Mouse (Mus musculus): ENCODE measurements around the gene Tcf7. TPM values are rescaled to one million over a fixed set of nuclear protein-coding genes. Genes with fewer than 3 reads are reported as not detected.

Gene Tcf7
- total and polyA plus RNA-seq, 3 experiments: 0.73 to 3.1 (median 0.96) TPM

GRCm38 (mm10) chr11:52273942-52274330 lies 8.9 kb downstream of the Tcf7 start:
- no peak overlapping the region for H3K4me3 ChIP-seq
- H3K27ac ChIP-seq: no peak overlapping the region
- intact Hi-C loops (cut with DNase I): no loop called here
- H3K79me2 ChIP-seq (replicated peaks; ENCODE audit: control insufficient read depth, insufficient read depth, low read length): no peaks in the 10 kb centered on the region
- no peaks in the 10 kb centered on the region for H3K27me3 ChIP-seq (ENCODE audit: control insufficient read depth, insufficient read depth, low read length)
- TF ChIP-seq EP300 (IDR thresholded peaks at IDR 0.05; ENCODE audit: insufficient read depth, low read depth, low read length): no peak
- no peak for TF ChIP-seq POLR2A (IDR thresholded peaks at IDR 0.05; ENCODE audit: insufficient read depth, low read depth, low read length)
- TF ChIP-seq CTCF (IDR thresholded peaks at IDR 0.05): no peak
- WGBS: 92% methylated on average over 4 of the region's 4 CpGs
- H3K9ac ChIP-seq (ENCODE audit: low read depth, low read length): no peak overlapping the region
- peaks cover 6% of the 10 kb centered on the region for H3K4me1 ChIP-seq (ENCODE audit: control insufficient read depth, insufficient read depth, low read length)
- no peaks in the 10 kb centered on the region for H3K36me3 ChIP-seq (ENCODE audit: control insufficient read depth, insufficient read depth, low read length)
- no peak for DNase-seq

GRCm38 (mm10) chr11:52273183-52273941 lies 9.5 kb downstream of the Tcf7 start:
- Histone ChIP-seq H3K9ac (ENCODE audit: low read depth, low read length) (no peak overlapping the region), H3K36me3 (ENCODE audit: control insufficient read depth, insufficient read depth, low read length) (no peaks in the 10 kb centered on the region), H3K4me3 (no peak overlapping the region), H3K27ac (no peak overlapping the region), H3K4me1 (ENCODE audit: control insufficient read depth, insufficient read depth, low read length) (peaks cover 8% of the 10 kb centered on the region), H3K27me3 (ENCODE audit: control insufficient read depth, insufficient read depth, low read length) (no peaks in the 10 kb centered on the region), H3K79me2 (replicated peaks; ENCODE audit: control insufficient read depth, insufficient read depth, low read length) (no peaks in the 10 kb centered on the region)
- TF ChIP-seq EP300 (IDR thresholded peaks at IDR 0.05; ENCODE audit: insufficient read depth, low read depth, low read length): no peak
- TF ChIP-seq POLR2A (IDR thresholded peaks at IDR 0.05; ENCODE audit: insufficient read depth, low read depth, low read length): no peak
- no peak for TF ChIP-seq CTCF (IDR thresholded peaks at IDR 0.05)
- WGBS: 53% methylated on average over 11 of the region's 11 CpGs
- DNase-seq: peak; percentile 38 to 45
- intact Hi-C loops (cut with DNase I): no loop called here

- Histone ChIP-seq H3K79me2 (replicated peaks; ENCODE audit: control insufficient read depth, insufficient read depth, low read length) (no peaks in the 10 kb centered on the region), H3K4me1 (ENCODE audit: control insufficient read depth, insufficient read depth, low read length) (peaks cover 8% of the 10 kb centered on the region), H3K4me3 (no peak overlapping the region), H3K9ac (ENCODE audit: low read depth, low read length) (no peak overlapping the region), H3K36me3 (ENCODE audit: control insufficient read depth, insufficient read depth, low read length) (no peaks in the 10 kb centered on the region), H3K27ac (no peak overlapping the region), H3K27me3 (ENCODE audit: control insufficient read depth, insufficient read depth, low read length) (no peaks in the 10 kb centered on the region)
- WGBS: 68% methylated on average over 6 of the region's 6 CpGs
- TF ChIP-seq EP300 (IDR thresholded peaks at IDR 0.05; ENCODE audit: insufficient read depth, low read depth, low read length) (no peak), POLR2A (IDR thresholded peaks at IDR 0.05; ENCODE audit: insufficient read depth, low read depth, low read length) (no peak), CTCF (IDR thresholded peaks at IDR 0.05) (no peak)
- intact Hi-C loops (cut with DNase I): no loop called here
- no peak for DNase-seq
Measured at GRCm38 (mm10) chr11:52272619-52273018, 10.2 kb downstream of the Tcf7 start.

GRCm38 (mm10) chr11:52271765-52272495 lies 10.9 kb downstream of the Tcf7 start:
- TF ChIP-seq EP300 (IDR thresholded peaks at IDR 0.05; ENCODE audit: insufficient read depth, low read depth, low read length) (no peak), POLR2A (IDR thresholded peaks at IDR 0.05; ENCODE audit: insufficient read depth, low read depth, low read length) (no peak), CTCF (IDR thresholded peaks at IDR 0.05) (no peak)
- Histone ChIP-seq H3K4me1 (ENCODE audit: control insufficient read depth, insufficient read depth, low read length) (peaks cover 8% of the 10 kb centered on the region), H3K36me3 (ENCODE audit: control insufficient read depth, insufficient read depth, low read length) (no peaks in the 10 kb centered on the region), H3K27ac (no peak overlapping the region), H3K9ac (ENCODE audit: low read depth, low read length) (no peak overlapping the region), H3K79me2 (replicated peaks; ENCODE audit: control insufficient read depth, insufficient read depth, low read length) (no peaks in the 10 kb centered on the region), H3K27me3 (ENCODE audit: control insufficient read depth, insufficient read depth, low read length) (no peaks in the 10 kb centered on the region), H3K4me3 (no peak overlapping the region)
- WGBS: 96% methylated on average over 8 of the region's 8 CpGs
- DNase-seq: no peak
- intact Hi-C loops (cut with DNase I): no loop called here

DNA sequence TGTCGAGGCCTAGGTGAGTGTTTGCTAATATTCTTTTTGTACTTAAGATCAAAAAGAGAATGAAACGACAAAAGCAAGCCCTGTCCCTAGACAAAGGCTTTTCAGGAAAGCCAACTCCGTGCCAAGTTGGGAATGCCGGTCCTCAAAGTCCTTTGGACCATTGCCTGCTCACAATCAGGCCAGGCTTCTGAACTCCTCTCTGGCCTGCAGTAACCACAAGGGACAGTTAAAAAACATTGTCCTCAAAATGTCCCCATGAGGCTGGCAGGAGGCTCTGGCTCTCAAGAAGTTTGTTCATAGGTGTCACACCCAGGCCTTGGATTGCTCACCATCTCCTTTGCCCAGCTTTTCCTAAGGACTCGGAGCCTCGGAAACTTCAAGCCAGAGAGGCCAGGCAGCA lies 13.0 kb downstream of the Tcf7 start:
- TF ChIP-seq EP300 (IDR thresholded peaks at IDR 0.05; ENCODE audit: insufficient read depth, low read depth, low read length) (no peak), CTCF (IDR thresholded peaks at IDR 0.05) (no peak), POLR2A (IDR thresholded peaks at IDR 0.05; ENCODE audit: insufficient read depth, low read depth, low read length) (no peak)
- no peak overlapping the region for H3K4me3 ChIP-seq
- no peaks in the 10 kb centered on the region for H3K79me2 ChIP-seq (replicated peaks; ENCODE audit: control insufficient read depth, insufficient read depth, low read length)
- H3K4me1 ChIP-seq (ENCODE audit: control insufficient read depth, insufficient read depth, low read length): peaks cover 8% of the 10 kb centered on the region
- H3K27ac ChIP-seq: no peak overlapping the region
- H3K27me3 ChIP-seq (ENCODE audit: control insufficient read depth, insufficient read depth, low read length): no peaks in the 10 kb centered on the region
- no peaks in the 10 kb centered on the region for H3K36me3 ChIP-seq (ENCODE audit: control insufficient read depth, insufficient read depth, low read length)
- intact Hi-C loops (cut with DNase I): no loop called here
- WGBS: 36% methylated on average over 6 of the region's 6 CpGs
- no peak overlapping the region for H3K9ac ChIP-seq (ENCODE audit: low read depth, low read length)
- no peak for DNase-seq

All from heart, adult 2 months (tissue).